Mouse (Mus musculus) heart, embryonic 13.5 days (tissue): ENCODE data around the gene Snx19. TPM values are rescaled to one million over a fixed set of nuclear protein-coding genes. Genes with fewer than 3 reads are reported as not detected.

Source experiments
- ATAC-seq: fragments of 200-750 bp; cut with Nextera tagmentation; 2 replicates; pipeline ENCODE4 v1.8.0; 2017; ENCODE audit warnings: moderate TSS enrichment; ENCODE audit not compliant: insufficient number of reproducible peaks, low FRiP score, low TSS enrichment; ENCODE audit errors: extremely low read depth
- H3K27ac ChIP-seq: fragments of 300-500 bp; sonication (generic); replicated peaks from 2 replicates; pipeline ENCODE4 v1.5.1; 2015; ENCODE audit warnings: moderate library complexity, mild to moderate bottlenecking, inconsistent platforms
- H3K27me3 ChIP-seq: fragments of 300-500 bp; sonication (generic); replicated peaks from 2 replicates; pipeline ENCODE4 v1.6.1; 2015; ENCODE audit warnings: mild to moderate bottlenecking, inconsistent platforms
- H3K36me3 ChIP-seq: fragments of 300-500 bp; sonication (generic); 2 replicates; pipeline ENCODE4 v1.6.1; 2015; ENCODE audit warnings: mild to moderate bottlenecking, inconsistent platforms
- H3K4me1 ChIP-seq: fragments of 300-500 bp; sonication (generic); 2 replicates; pipeline ENCODE4 v1.6.1; 2015; ENCODE audit warnings: inconsistent platforms
- H3K4me2 ChIP-seq: fragments of 300-500 bp; sonication (generic); 2 replicates; pipeline ENCODE4 v1.6.1; 2015; ENCODE audit warnings: inconsistent platforms, mild to moderate bottlenecking, moderate library complexity
- H3K4me3 ChIP-seq: fragments of 300-500 bp; sonication (generic); 2 replicates; pipeline ENCODE4 v1.5.1; 2015; ENCODE audit warnings: moderate library complexity, mild to moderate bottlenecking, inconsistent platforms
- H3K9ac ChIP-seq: fragments of 300-500 bp; sonication (generic); 2 replicates; pipeline ENCODE4 v1.6.1; 2015; ENCODE audit warnings: inconsistent platforms, mild to moderate bottlenecking, moderate library complexity
- H3K9me3 ChIP-seq: fragments of 300-500 bp; sonication (generic); 2 replicates; pipeline ENCODE4 v1.6.1; 2016; ENCODE audit warnings: inconsistent platforms
- WGBS: fragments of 180-500 bp; shearing (Covaris S2); methylation state at CpG from one replicate; pipeline ENCODE4 v1.1.7; 2015; ENCODE audit warnings: mixed read lengths; 5-methylcytosine and 5-hydroxymethylcytosine counted together
- polyA plus RNA-seq: library from polyadenylated mRNA; unstranded; fragments of >200 nt; fragmentation: Nextera tagmentation; extraction: Ambion mirVana; gene quantifications from 2 replicates; pipeline ENCODE4 v1.2.1, GENCODE M21; 2015

Snx19 gene
- polyA plus RNA-seq, 1 experiment from 2014 or later = 14.4 TPM

DNA sequence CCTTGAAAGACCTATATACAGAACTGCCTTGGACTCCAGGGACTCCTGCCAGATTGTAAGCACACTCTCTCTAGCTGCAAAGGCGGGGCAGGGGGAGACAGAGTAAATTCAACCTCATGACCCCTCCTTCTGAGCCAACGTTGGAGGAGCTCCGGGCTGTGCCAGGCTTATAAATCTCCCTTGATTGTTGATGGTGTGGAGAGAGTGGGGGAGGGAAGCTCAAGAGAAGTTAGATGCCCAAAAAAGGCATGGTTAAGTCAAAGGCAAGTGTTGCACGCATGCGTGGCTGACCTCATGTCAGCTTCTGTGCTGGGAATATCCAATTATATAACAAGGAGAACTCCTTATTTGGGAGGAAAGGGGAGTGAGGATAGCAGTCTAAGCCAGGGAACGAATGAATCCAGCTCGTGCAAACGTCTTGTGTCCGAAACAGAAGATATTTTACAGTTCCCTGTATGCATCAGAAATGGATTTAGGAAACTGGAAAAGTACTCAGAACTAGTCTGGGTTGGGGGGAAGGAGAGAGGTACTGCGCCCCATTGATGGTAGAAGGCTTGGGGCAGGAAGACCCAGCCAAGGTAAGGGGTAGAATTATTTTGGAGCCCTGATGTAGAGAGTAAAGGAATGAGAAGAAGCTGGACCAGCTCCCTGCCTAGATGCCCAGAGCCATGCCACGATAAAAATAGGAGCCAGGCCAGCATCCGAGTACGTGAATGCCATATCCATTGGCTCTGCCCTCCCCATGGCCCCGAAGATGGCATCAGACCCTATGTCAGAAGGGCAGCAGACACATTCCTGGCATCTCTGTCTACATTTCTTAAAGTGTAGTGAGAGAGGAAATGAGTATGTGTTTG is 18.6 kb downstream of the Snx19 start:
- Histone ChIP-seq H3K4me1 (peaks cover 20% of the 10 kb centered on the region), H3K4me2 (0 out of 2 replicates have a peak overlapping the region, but pooled peaks have one; percentile 20), H3K27me3 (no peaks in the 10 kb centered on the region), H3K27ac (peak overlapping the region; percentile 87), H3K4me3 (no peak overlapping the region), H3K9me3 (no peaks in the 10 kb centered on the region), H3K9ac (peak overlapping the region; percentile 54; the same call in 1 of the 2 replicates), H3K36me3 (peaks cover 87% of the 10 kb centered on the region)
- 57% methylated on average over 14 of the region's 14 CpGs for WGBS
- ATAC-seq = peak; percentile 61; the same call in 1 of the 2 replicates

DNA sequence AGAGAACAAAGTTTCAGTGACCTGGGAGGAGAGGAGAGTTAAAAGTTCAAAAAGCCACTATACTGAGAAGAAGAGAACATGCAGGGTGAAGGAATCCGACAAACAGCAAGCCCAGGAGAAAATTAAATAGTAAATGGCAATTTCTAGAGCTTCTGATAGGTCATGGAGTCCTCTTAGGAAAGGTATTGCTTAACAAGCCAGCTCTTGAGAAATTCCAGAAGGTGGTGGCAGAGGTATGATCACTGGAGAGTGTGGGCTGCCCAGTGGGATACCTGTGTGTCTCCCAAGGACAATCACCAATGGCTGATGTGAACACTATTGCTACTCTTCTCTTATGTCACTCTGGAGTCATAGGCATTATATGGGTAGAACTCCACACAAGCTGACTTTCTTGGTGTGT is 19.2 kb downstream of the Snx19 start:
- H3K9ac ChIP-seq = no peak overlapping the region
- H3K36me3 ChIP-seq = peaks cover 87% of the 10 kb centered on the region
- WGBS = 92% methylated on average over 1 of the region's 1 CpGs
- no peaks in the 10 kb centered on the region for H3K9me3 ChIP-seq
- no peak overlapping the region for H3K4me3 ChIP-seq
- no peak for ATAC-seq
- H3K4me1 ChIP-seq = peaks cover 20% of the 10 kb centered on the region
- H3K4me2 ChIP-seq = 0 out of 2 replicates have a peak overlapping the region, but pooled peaks have one; percentile 20
- no peaks in the 10 kb centered on the region for H3K27me3 ChIP-seq
- peak overlapping the region; percentile 85 for H3K27ac ChIP-seq

DNA sequence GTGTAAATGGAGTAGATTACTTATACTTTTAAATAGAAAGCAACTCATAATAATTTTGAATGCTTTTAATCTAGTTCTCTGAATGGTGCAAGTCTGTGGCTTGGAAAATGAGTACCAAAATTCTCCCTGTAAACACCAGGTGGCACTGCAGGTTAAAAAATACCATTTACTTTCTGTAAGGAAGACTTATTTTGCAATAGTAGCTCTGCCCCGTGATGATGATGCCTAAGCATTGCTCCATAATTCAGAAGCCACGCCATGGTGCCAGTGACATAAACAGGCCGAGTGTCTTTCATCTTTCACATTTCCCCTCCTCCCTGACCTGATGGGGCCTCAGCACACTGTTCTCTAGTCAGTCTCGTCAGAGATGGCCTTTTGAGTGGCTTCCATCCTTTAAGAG is 21.6 kb downstream of the Snx19 start:
- ATAC-seq = no peak
- peaks cover 20% of the 10 kb centered on the region for H3K4me1 ChIP-seq
- no peak overlapping the region for H3K27ac ChIP-seq
- no peaks in the 10 kb centered on the region for H3K27me3 ChIP-seq
- no peak overlapping the region for H3K4me3 ChIP-seq
- H3K9me3 ChIP-seq = no peaks in the 10 kb centered on the region
- H3K9ac ChIP-seq = no peak overlapping the region
- peaks cover 87% of the 10 kb centered on the region for H3K36me3 ChIP-seq
- WGBS = 40% methylated on average over 4 of the region's 4 CpGs
- H3K4me2 ChIP-seq = no peak overlapping the region

DNA sequence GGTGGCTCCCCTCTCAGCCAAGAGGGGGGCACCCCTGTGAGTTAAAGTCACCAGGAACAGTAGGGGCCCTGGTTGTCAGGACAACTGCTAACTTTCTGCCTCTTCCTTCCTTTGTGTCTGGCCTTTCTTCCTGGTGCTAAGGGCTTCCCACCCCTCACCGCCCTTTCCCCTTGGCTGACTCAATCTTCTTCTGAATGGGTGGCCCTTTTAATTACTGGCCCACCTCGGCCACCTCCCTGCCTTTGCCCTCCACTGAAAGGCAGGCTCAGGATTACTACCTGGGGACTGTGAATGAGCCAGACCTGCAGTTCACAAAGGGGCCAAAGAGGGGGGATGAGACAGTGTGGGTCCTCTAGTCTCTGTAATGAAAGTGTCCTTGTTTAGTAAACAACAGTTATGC is 23.0 kb downstream of the Snx19 start:
- H3K9ac ChIP-seq = 0 out of 2 replicates have a peak overlapping the region, but pooled peaks have one; percentile 14
- peaks cover 15% of the 10 kb centered on the region for H3K4me1 ChIP-seq
- ATAC-seq = no peak
- no peak overlapping the region for H3K4me2 ChIP-seq
- 46% methylated on average over 2 of the region's 2 CpGs for WGBS
- no peak overlapping the region for H3K27ac ChIP-seq
- no peaks in the 10 kb centered on the region for H3K27me3 ChIP-seq
- no peak overlapping the region for H3K4me3 ChIP-seq
- no peaks in the 10 kb centered on the region for H3K9me3 ChIP-seq
- peaks cover 82% of the 10 kb centered on the region for H3K36me3 ChIP-seq

DNA sequence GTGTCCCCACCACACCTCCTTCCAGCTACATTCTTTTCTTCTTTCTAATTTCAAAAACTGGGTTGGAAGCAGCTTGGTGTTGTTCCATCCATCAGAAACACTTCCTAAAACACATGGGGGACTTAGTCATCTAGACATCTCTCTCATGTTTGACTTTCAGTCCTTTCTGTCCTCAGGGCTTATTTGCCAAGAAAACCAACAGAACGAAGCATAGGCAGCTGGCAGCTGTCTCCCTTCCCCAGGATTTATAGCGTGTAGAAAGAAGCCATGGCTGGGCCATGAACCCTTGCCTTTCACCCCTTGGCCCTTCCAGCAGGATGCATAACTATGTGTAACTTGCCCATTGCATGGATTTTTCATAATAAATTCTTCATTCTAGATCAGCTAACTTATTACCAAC is 23.9 kb downstream of the Snx19 start:
- Histone ChIP-seq H3K9me3 (no peaks in the 10 kb centered on the region), H3K36me3 (peaks cover 76% of the 10 kb centered on the region), H3K4me3 (no peak overlapping the region), H3K9ac (no peak overlapping the region), H3K4me1 (peaks cover 5% of the 10 kb centered on the region), H3K27ac (no peak overlapping the region), H3K4me2 (no peak overlapping the region), H3K27me3 (no peaks in the 10 kb centered on the region)
- 79% methylated on average over 2 of the region's 2 CpGs for WGBS
- no peak for ATAC-seq

DNA sequence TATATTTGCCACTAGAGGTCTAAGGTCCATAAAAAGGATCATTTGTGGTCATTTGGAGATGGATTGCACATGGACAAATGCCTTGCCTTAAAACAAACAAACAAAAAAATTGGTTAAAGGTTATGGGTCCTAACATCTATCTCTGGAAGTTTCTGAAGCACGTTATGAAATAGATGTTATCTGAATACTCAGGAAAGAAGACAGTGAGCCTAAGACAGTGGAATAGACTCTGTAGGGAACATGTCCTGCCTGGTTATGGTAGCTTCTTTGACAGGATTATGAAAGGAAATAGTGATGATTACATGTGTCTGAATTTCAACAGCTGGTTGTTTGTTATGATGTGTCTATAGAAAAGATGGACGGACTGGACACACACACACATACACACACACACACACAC is 27.6 kb downstream of the Snx19 start:
- 77% methylated on average over 2 of the region's 2 CpGs for WGBS
- Histone ChIP-seq H3K9ac (no peak overlapping the region), H3K4me1 (peaks cover 23% of the 10 kb centered on the region), H3K27ac (no peak overlapping the region), H3K4me2 (no peak overlapping the region), H3K4me3 (no peak overlapping the region), H3K27me3 (no peaks in the 10 kb centered on the region), H3K36me3 (peaks cover 56% of the 10 kb centered on the region), H3K9me3 (no peaks in the 10 kb centered on the region)
- no peak for ATAC-seq

DNA sequence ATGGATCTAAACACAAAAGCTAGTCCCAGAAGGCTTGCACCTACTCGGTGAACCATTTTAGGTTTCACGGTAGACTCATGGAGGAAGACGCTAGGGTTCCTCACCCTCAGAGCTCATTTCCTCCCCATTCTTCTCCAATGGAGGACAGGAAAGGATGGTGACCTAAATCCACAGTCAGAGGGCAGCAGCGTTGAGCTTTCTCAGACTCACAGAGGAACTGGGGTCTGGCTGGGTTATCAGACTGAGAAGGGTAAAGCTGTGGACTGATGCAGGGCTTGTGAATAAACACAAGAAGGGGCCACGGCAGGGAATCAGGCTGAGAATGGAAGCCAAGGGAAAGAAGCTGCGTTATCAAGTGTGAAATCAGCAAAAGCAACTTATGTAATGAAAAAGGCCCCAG is 29.3 kb downstream of the Snx19 start:
- WGBS = 56% methylated on average over 6 of the region's 6 CpGs
- H3K4me3 ChIP-seq = no peak overlapping the region
- H3K27me3 ChIP-seq = no peaks in the 10 kb centered on the region
- no peak for ATAC-seq
- H3K4me1 ChIP-seq = peaks cover 36% of the 10 kb centered on the region
- no peak overlapping the region for H3K9ac ChIP-seq
- peaks cover 39% of the 10 kb centered on the region for H3K36me3 ChIP-seq
- H3K4me2 ChIP-seq = no peak overlapping the region
- H3K9me3 ChIP-seq = no peaks in the 10 kb centered on the region
- no peak overlapping the region for H3K27ac ChIP-seq

DNA sequence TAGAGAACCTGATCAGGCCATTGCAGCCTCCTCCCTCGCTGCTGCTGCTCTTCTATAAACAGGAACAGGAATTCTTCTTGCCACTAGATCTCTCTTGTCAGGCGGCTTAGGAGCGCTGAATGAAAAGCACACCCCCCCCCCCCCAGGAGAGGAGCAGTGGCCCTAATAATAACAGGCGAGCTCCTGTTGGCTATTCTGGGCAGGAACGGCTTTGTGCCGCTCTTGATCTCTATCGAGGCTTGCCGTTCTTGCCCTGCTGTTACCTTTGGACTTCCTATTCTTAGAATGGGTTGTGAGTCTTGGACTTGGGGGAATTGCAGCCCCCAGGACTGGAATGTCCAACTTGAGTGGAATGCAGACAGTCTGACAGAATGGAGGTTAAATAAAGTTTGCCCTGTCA is 33.6 kb downstream of the Snx19 start:
- Histone ChIP-seq H3K36me3 (peaks cover 45% of the 10 kb centered on the region), H3K27me3 (no peaks in the 10 kb centered on the region), H3K4me1 (peaks cover 40% of the 10 kb centered on the region), H3K27ac (peak overlapping the region; percentile 79), H3K4me3 (no peak overlapping the region), H3K9ac (peak overlapping the region; percentile 56; the same call in 1 of the 2 replicates), H3K4me2 (peak overlapping the region; percentile 36), H3K9me3 (no peaks in the 10 kb centered on the region)
- WGBS = 20% methylated on average over 8 of the region's 8 CpGs
- no peak; the same call in 1 of the 2 replicates for ATAC-seq

DNA sequence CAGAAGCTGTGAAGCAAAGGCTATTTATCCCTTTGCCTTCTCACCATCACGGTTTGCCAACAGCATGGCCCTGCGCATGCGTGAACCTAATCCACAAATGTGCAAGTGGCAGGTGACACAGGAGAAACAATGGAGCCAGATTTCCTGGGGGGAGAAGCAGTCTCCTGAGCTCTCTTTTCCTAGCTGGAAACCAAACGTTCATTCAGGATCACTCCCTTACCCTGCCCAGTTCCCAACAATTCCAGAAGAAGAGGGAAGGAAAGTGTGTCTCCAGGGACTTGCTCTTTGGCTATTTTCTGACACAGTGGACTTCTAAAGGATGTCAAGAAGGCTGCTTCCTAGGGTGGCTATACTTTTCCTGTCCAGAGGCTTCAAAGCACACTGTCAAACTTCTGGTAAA is 37.8 kb downstream of the Snx19 start:
- no peaks in the 10 kb centered on the region for H3K27me3 ChIP-seq
- H3K4me3 ChIP-seq = no peak overlapping the region
- 0 out of 2 replicates have a peak overlapping the region, but pooled peaks have one; percentile 15 for H3K27ac ChIP-seq
- H3K9me3 ChIP-seq = no peaks in the 10 kb centered on the region
- 66% methylated on average over 4 of the region's 4 CpGs for WGBS
- peaks cover 20% of the 10 kb centered on the region for H3K4me1 ChIP-seq
- no peak overlapping the region for H3K9ac ChIP-seq
- peaks cover 68% of the 10 kb centered on the region for H3K36me3 ChIP-seq
- no peak overlapping the region for H3K4me2 ChIP-seq
- ATAC-seq = no peak

DNA sequence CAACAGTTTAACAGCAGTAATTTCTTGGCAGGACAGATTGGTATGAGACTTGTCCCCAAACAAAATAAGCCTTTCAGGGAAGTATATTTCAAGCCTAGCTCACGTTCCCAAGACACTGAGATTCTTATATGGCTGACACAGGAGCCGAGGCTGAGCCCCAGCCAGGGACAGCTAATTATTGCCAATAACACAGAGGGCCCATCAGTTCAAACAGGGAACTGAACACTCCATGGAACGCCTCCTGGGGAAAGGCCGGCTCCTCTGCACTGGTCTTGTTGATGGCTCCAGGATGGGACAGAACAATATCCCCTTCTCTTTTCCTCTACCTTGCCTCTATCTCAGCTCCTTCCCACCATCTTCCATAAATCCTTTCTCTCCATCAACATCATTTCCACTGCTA is 53.1 kb downstream of the Snx19 start:
- no peaks in the 10 kb centered on the region for H3K36me3 ChIP-seq
- peaks cover 6% of the 10 kb centered on the region for H3K4me1 ChIP-seq
- no peak overlapping the region for H3K9ac ChIP-seq
- no peak overlapping the region for H3K4me3 ChIP-seq
- WGBS = 63% methylated on average over 4 of the region's 4 CpGs
- no peak overlapping the region for H3K27ac ChIP-seq
- no peak overlapping the region for H3K4me2 ChIP-seq
- ATAC-seq = no peak
- H3K27me3 ChIP-seq = 0 out of 2 replicates have a peak, but pooled peaks cover 3% of the 10 kb centered on the region
- H3K9me3 ChIP-seq = no peaks in the 10 kb centered on the region

DNA sequence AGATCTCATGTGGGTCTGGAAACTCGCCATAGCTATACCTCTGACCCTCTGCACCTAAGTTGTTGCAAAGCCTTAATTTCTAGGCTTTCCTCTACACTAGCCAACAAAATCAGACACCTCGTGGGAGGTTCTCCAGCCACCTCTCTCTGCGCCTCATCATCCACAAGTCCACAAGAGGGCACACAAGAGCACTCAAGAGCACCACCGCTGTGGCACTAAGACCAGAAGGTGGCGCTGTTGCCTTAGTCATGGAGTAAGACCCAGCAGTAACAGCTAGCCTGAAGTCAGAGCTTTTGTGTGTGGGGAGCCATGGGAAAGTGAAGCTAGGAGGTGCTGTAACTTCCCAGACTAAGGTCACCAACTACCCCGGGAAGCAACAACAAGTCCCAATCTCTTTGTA is 53.6 kb downstream of the Snx19 start:
- H3K4me2 ChIP-seq = no peak overlapping the region
- 0 out of 2 replicates have a peak, but pooled peaks cover 3% of the 10 kb centered on the region for H3K27me3 ChIP-seq
- no peak for ATAC-seq
- H3K9me3 ChIP-seq = no peaks in the 10 kb centered on the region
- no peak overlapping the region for H3K27ac ChIP-seq
- WGBS = 4% methylated on average over 6 of the region's 6 CpGs
- H3K9ac ChIP-seq = no peak overlapping the region
- H3K4me3 ChIP-seq = no peak overlapping the region
- peaks cover 6% of the 10 kb centered on the region for H3K4me1 ChIP-seq
- no peaks in the 10 kb centered on the region for H3K36me3 ChIP-seq

DNA sequence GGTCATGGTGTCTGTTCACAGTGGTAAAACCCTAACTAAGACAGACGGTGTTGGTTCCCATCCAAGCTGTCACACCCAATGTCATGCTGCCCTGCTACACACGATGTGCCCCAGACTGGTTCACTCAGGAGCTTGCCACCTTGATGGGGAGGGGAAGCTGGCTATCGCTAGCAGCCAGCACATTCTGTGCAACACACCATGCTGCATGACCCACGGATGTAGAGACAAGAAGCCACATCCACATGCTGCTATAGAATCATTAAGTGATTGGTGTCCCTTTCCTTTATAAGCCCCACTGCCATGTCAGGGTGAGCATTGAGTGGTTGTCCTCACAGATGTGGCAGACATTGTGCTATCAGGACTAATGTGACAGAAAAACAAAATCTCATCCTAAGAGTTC is 55.2 kb downstream of the Snx19 start:
- Histone ChIP-seq H3K36me3 (no peaks in the 10 kb centered on the region), H3K27me3 (0 out of 2 replicates have a peak, but pooled peaks cover 3% of the 10 kb centered on the region), H3K4me2 (no peak overlapping the region), H3K9me3 (no peaks in the 10 kb centered on the region), H3K4me1 (peaks cover 5% of the 10 kb centered on the region), H3K4me3 (no peak overlapping the region), H3K9ac (no peak overlapping the region), H3K27ac (no peak overlapping the region)
- 84% methylated on average over 4 of the region's 4 CpGs for WGBS
- ATAC-seq = no peak
